Mouse (Mus musculus): ENCODE results near the gene Ddx11. TPM values are rescaled to one million over a fixed set of nuclear protein-coding genes. Genes with fewer than 3 reads are reported as not detected.
"Not testable (repeated sequence)": the region's sequence is repeated elsewhere in the genome, so short reads cannot be mapped to it uniquely, and the experiment has no call there.

Ddx11 gene
- polyA plus RNA-seq, 1 experiment from 2014 or later = 15.7 TPM

DNA sequence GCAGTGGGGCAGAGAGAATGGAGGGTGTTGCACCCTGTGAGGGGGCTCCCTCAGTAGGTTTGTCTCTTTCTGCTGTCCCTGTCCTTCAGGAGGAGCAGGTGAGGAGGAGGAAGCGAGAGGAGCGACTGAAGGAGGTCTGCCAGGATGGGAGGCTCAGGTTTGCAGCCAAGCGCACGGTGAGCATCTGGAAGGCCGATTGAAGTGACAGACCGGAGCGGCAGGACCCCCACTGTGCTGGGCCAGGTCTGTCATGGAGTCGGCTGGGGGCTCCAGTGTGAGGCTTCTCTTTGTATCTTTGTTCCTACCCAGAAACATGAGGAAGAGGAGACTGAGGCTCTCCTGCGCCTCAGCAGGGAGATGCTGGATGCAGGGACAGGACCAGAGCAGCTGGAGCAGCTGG is 7.1 kb downstream of the Ddx11 start:
- Histone ChIP-seq H3K4me3 (ENCODE audit: low read depth, low read length) (no peak overlapping the region), H3K36me3 (ENCODE audit: control insufficient read depth, insufficient read depth, low read length) (peaks cover 29% of the 10 kb centered on the region), H3K4me1 (ENCODE audit: control insufficient read depth, insufficient read depth, low read length) (no peaks in the 10 kb centered on the region), H3K27ac (ENCODE audit: low read depth, low read length) (no peak overlapping the region), H3K4me2 (no peak overlapping the region), H3K27me3 (ENCODE audit: control insufficient read depth, insufficient read depth, low read length) (no peaks in the 10 kb centered on the region), H3K9me3 (ENCODE audit: control insufficient read depth, low read length) (no peaks in the 10 kb centered on the region), H3K9ac (ENCODE audit: low read length) (no peak overlapping the region)
- DNase-seq (ENCODE audit: low spot score, missing footprints) (no peak), ATAC-seq (ENCODE audit: low FRiP score) (no peak)
- 85% methylated on average over 9 of the region's 9 CpGs for WGBS

DNA sequence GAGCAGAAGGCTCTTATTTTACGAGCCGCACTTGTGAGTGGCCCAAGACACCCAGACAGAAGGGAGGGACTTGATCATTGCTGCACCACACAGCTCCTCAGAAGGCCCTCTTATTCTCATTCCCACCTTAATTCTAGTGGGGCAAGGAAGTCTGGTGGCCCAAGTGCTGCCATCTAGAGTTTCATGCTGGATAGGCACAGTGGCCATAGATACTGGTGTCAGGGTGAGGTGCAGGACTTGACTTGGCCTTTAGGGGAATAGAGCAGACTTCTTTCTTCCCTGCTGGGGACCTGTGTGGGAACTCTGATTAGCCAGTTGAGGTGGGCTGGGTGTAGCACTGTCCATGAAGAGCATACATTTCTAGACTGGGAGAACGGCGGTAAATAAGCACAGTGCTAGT is 7.9 kb downstream of the Ddx11 start:
- no peaks in the 10 kb centered on the region for H3K9me3 ChIP-seq (ENCODE audit: control insufficient read depth, low read length)

DNA sequence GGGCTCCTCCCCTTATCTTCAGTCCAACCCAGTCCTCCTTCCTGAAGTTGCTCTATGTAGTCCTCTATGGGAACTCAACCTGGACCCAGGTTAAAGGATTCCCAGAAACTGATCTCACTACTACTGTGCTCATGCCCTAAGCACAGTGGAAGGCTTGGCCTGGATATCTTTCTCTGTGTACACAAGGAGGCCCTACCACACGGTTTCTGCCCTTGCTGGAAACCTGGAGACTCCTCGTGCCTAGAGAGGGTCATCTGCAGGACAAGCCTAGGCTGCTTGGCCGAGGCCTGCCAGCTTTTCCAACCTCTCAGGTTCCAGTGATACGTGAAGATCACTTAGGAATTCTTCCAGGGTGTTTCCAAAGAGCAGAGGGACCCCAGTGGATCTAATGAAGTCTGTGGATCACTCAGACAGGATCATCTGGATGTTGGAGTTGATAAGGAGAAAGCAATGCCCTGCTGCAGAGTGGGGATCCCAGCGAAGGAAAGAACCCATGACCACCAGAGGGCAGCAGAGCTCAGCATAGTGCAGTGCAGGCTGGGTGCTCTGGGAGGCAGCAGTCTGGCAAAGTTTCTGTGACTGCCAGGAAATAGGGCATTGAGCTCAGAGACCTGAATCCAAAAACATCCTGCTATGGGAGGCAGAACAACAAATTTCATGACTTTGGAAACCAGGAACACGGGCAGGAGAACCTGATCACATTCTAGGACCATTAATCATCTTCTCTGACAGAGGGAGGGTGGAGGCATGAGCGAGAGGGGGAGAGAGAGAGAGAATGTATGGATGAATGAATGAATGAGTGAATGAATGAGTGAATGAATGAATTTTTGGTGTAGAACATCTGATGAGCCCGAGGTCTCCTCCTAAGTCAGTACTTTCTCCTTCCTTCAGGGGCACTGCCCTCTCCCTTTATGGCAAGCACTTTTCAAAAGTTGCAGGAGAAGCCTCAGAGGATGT is 29.7 kb downstream of the Ddx11 start:
- ATAC-seq (ENCODE audit: low FRiP score) = peak; percentile 80
- H3K4me2 ChIP-seq; H3K4me1 ChIP-seq (ENCODE audit: control insufficient read depth, insufficient read depth, low read length); H3K27ac ChIP-seq (ENCODE audit: low read depth, low read length); H3K27me3 ChIP-seq (ENCODE audit: control insufficient read depth, insufficient read depth, low read length); H3K9ac ChIP-seq (ENCODE audit: low read length); H3K9me3 ChIP-seq (ENCODE audit: control insufficient read depth, low read length); DNase-seq (ENCODE audit: low spot score, missing footprints); H3K36me3 ChIP-seq (ENCODE audit: control insufficient read depth, insufficient read depth, low read length); H3K4me3 ChIP-seq (ENCODE audit: low read depth, low read length): not testable (repeated sequence)
- 71% methylated on average over 5 of the region's 8 CpGs for WGBS

More for the DNA sequence above, 7.9 kb downstream of the Ddx11 start:
- Histone ChIP-seq H3K27ac (ENCODE audit: low read depth, low read length) (no peak overlapping the region), H3K4me2 (no peak overlapping the region), H3K9ac (ENCODE audit: low read length) (no peak overlapping the region), H3K36me3 (ENCODE audit: control insufficient read depth, insufficient read depth, low read length) (peaks cover 34% of the 10 kb centered on the region), H3K4me1 (ENCODE audit: control insufficient read depth, insufficient read depth, low read length) (no peaks in the 10 kb centered on the region), H3K27me3 (ENCODE audit: control insufficient read depth, insufficient read depth, low read length) (no peaks in the 10 kb centered on the region), H3K4me3 (ENCODE audit: low read depth, low read length) (no peak overlapping the region)
- 95% methylated on average over 4 of the region's 4 CpGs for WGBS
- no peak for DNase-seq (ENCODE audit: low spot score, missing footprints)
- ATAC-seq (ENCODE audit: low FRiP score) = peak; percentile 35; the same call in 1 of the 2 replicates

DNA sequence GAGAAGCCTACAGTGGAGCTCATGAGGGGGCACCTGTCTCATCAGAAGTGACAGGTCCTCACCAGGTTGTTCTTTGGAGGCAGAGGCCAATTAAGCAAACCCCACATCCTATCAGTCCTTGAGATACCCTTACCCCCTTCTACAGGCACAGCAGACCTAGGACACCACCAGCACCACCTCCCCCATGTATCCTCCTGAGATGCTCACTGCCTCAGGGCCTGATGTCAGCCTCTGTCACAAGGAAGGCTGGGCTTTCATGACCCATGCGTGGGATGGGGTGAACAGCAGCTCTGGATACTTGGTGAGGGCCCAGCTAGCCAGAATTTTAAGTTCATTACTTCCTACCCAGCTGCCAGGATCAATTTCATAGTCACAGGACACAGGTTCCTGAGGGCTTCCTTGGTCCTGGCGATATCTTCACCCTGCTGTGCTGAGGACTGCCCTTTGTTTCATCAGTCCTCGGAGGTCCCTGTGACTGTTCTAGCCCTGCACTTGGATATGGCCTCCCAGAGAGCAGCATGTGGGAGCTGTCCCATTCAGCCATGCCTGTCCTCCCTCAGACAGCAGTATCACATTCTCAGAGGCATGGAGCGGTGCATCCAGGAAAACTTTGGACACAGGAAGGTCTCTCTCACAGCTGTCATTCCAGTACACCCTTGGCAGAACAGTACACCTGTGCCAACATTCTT is 30.6 kb downstream of the Ddx11 start:
- 94% methylated on average over 4 of the region's 4 CpGs for WGBS
- DNase-seq (ENCODE audit: low spot score, missing footprints); H3K9ac ChIP-seq (ENCODE audit: low read length); H3K27ac ChIP-seq (ENCODE audit: low read depth, low read length); H3K4me3 ChIP-seq (ENCODE audit: low read depth, low read length); H3K27me3 ChIP-seq (ENCODE audit: control insufficient read depth, insufficient read depth, low read length); H3K9me3 ChIP-seq (ENCODE audit: control insufficient read depth, low read length); H3K4me1 ChIP-seq (ENCODE audit: control insufficient read depth, insufficient read depth, low read length); H3K4me2 ChIP-seq; H3K36me3 ChIP-seq (ENCODE audit: control insufficient read depth, insufficient read depth, low read length): not testable (repeated sequence)
- peak; percentile 15; the same call in 1 of the 2 replicates for ATAC-seq (ENCODE audit: low FRiP score)

DNA sequence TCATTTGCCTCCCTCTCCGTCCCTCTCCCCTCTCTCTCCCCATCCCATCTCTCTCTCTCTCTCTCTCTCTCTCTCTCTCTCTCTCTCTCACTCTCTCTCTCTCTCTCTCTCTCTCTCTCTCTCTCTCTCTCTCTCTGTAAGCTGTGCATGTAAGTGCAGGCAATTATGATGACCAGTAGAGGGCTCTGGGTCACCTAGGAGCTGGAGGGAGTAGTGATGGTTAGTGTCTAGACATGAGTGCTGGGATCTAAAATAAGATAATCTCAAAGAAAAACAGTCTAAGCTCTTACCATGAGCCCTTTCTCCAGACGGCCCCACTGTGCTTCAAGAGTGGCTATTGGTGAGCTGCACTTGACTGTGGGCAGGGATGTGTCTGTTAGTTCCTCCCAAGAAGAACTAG is 31.6 kb downstream of the Ddx11 start:
- 0 out of 2 replicates have a peak, but pooled peaks cover 5% of the 10 kb centered on the region for H3K36me3 ChIP-seq (ENCODE audit: control insufficient read depth, insufficient read depth, low read length)
- no peaks in the 10 kb centered on the region for H3K4me1 ChIP-seq (ENCODE audit: control insufficient read depth, insufficient read depth, low read length)
- no peak for DNase-seq (ENCODE audit: low spot score, missing footprints)
- 66% methylated on average over 2 of the region's 2 CpGs for WGBS
- no peak overlapping the region for H3K27ac ChIP-seq (ENCODE audit: low read depth, low read length)
- H3K4me2 ChIP-seq = no peak overlapping the region
- H3K9me3 ChIP-seq (ENCODE audit: control insufficient read depth, low read length) = no peaks in the 10 kb centered on the region
- no peak overlapping the region for H3K4me3 ChIP-seq (ENCODE audit: low read depth, low read length)
- no peaks in the 10 kb centered on the region for H3K27me3 ChIP-seq (ENCODE audit: control insufficient read depth, insufficient read depth, low read length)
- no peak overlapping the region for H3K9ac ChIP-seq (ENCODE audit: low read length)
- ATAC-seq (ENCODE audit: low FRiP score) = no peak

DNA sequence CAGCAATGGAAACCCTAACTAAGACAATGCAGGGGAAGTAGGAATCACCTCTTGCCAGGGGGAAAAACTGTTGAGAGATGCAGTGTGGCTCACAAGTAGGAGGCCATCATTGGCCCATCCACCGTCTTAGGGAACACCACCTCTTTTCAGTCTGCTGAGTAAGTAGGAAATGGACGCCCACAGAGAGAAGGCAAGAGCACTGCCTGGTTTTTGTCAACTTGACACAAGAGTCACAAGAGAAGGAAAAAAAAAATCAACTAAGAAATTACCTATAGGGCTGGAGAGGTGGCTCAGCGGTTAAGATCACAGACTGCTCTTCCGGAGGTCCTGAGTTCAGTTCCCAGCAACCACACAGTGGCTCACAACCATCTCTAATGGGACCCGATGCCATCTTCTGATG is 35.0 kb downstream of the Ddx11 start:
- no peak overlapping the region for H3K9ac ChIP-seq (ENCODE audit: low read length)
- H3K27me3 ChIP-seq (ENCODE audit: control insufficient read depth, insufficient read depth, low read length) = no peaks in the 10 kb centered on the region
- H3K4me2 ChIP-seq = no peak overlapping the region
- ATAC-seq (ENCODE audit: low FRiP score) (no peak), DNase-seq (ENCODE audit: low spot score, missing footprints) (no peak)
- no peak overlapping the region for H3K4me3 ChIP-seq (ENCODE audit: low read depth, low read length)
- H3K4me1 ChIP-seq (ENCODE audit: control insufficient read depth, insufficient read depth, low read length) = no peaks in the 10 kb centered on the region
- 90% methylated on average over 5 of the region's 5 CpGs for WGBS
- no peak overlapping the region for H3K27ac ChIP-seq (ENCODE audit: low read depth, low read length)
- peaks cover 2% of the 10 kb centered on the region; the same call in 1 of the 2 replicates for H3K9me3 ChIP-seq (ENCODE audit: control insufficient read depth, low read length)
- no peaks in the 10 kb centered on the region for H3K36me3 ChIP-seq (ENCODE audit: control insufficient read depth, insufficient read depth, low read length)

DNA sequence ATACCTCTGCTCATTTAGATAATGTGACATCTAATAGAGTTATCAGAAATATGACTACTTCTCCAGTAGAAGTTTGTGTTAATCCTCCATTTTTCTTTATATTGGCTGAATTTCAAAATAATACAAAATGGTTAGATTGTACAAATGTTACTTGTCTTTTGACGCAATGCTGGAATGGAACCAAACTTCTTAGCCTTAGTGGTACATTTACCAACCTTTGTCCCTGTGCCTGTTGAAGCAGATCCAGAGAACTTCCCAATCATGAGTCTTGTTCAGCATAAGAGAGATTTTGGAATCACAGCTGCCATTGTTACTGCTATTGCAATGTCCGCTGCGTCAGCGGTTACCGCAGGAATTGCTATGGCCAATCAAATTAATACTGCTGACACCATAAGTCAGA is 43.8 kb downstream of the Ddx11 start:
- not testable (repeated sequence) for H3K27me3 ChIP-seq (ENCODE audit: control insufficient read depth, insufficient read depth, low read length); ATAC-seq (ENCODE audit: low FRiP score); H3K27ac ChIP-seq (ENCODE audit: low read depth, low read length); H3K4me3 ChIP-seq (ENCODE audit: low read depth, low read length); H3K36me3 ChIP-seq (ENCODE audit: control insufficient read depth, insufficient read depth, low read length); H3K4me1 ChIP-seq (ENCODE audit: control insufficient read depth, insufficient read depth, low read length); H3K9me3 ChIP-seq (ENCODE audit: control insufficient read depth, low read length); H3K9ac ChIP-seq (ENCODE audit: low read length); DNase-seq (ENCODE audit: low spot score, missing footprints); H3K4me2 ChIP-seq
- WGBS = 93% methylated on average over 5 of the region's 5 CpGs

DNA sequence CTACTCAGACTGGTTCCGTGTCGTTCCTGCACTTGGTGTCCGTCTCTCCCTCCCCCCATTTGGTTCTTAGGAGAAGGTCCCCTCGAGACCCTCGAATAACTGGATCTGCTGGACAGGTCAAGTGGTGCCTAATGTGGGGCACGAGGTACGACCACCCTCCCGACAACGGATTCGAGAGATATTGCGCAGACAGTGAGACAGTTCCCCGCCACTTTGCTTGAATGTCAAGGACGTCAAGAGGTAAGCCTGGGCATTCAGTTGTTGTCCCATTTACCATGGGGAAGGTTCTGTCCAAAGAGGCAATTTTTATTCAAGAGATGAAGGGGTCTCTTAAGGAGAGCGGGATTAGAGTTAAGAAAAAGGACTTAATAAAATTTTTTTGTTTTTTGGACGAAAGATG is 47.7 kb downstream of the Ddx11 start:
- 95% methylated on average over 15 of the region's 15 CpGs for WGBS
- H3K9ac ChIP-seq (ENCODE audit: low read length); H3K4me2 ChIP-seq; H3K9me3 ChIP-seq (ENCODE audit: control insufficient read depth, low read length); ATAC-seq (ENCODE audit: low FRiP score); H3K27ac ChIP-seq (ENCODE audit: low read depth, low read length); H3K27me3 ChIP-seq (ENCODE audit: control insufficient read depth, insufficient read depth, low read length); H3K4me1 ChIP-seq (ENCODE audit: control insufficient read depth, insufficient read depth, low read length); H3K4me3 ChIP-seq (ENCODE audit: low read depth, low read length); H3K36me3 ChIP-seq (ENCODE audit: control insufficient read depth, insufficient read depth, low read length); DNase-seq (ENCODE audit: low spot score, missing footprints): not testable (repeated sequence)

DNA sequence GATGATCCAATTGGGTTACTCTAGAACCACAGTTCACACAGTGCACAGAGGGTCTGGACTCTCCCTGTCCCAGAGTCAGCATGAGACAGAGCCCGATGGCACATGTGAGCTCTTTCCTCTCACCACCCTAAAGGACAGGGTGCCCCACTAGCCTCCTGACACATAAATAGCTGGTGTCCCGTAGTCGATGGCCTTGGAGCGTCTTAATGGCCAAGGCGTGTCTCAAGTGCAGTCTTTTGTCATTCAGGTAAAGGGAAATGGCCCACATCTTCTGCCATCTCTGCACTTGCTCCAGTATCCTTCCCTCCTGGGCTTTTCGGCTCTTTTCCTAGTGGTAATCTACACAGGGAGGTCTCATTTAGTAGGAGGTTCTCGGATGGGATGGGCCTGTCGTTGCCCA is 67.3 kb downstream of the Ddx11 start:
- Histone ChIP-seq H3K4me3 (ENCODE audit: low read depth, low read length) (no peak overlapping the region), H3K9me3 (ENCODE audit: control insufficient read depth, low read length) (no peaks in the 10 kb centered on the region), H3K9ac (ENCODE audit: low read length) (no peak overlapping the region), H3K4me2 (no peak overlapping the region), H3K27ac (ENCODE audit: low read depth, low read length) (no peak overlapping the region), H3K36me3 (ENCODE audit: control insufficient read depth, insufficient read depth, low read length) (no peaks in the 10 kb centered on the region), H3K27me3 (ENCODE audit: control insufficient read depth, insufficient read depth, low read length) (no peaks in the 10 kb centered on the region), H3K4me1 (ENCODE audit: control insufficient read depth, insufficient read depth, low read length) (no peaks in the 10 kb centered on the region)
- ATAC-seq (ENCODE audit: low FRiP score) = no peak
- 88% methylated on average over 8 of the region's 8 CpGs for WGBS
- DNase-seq (ENCODE audit: low spot score, missing footprints) = no peak

All from midbrain, embryonic 11.5 days (tissue).